Mouse (Mus musculus) CH12.LX (cell line): ENCODE measurements at regions not wholly inside any gene's neighbourhood (a gene's known extent, or its start where the extent isn't known, plus 50 kb on each side); places are given as distances from the start of the nearest gene placed in this dataset.

Source experiments
- CTCF ChIP-seq, 2 experiments: IDR thresholded peaks in 1 of 2; conservative IDR thresholded peaks in 1 of 2; 2 replicates each; pipeline ENCODE4 v1.5.1; 2011 to 2012; ENCODE audit warnings: low read depth in 2 of 2, low read length in 2 of 2, improper control_type of control experiment in 1 of 2, inconsistent platforms in 1 of 2, mild to moderate bottlenecking in 1 of 2, moderate library complexity in 1 of 2
- HCFC1 ChIP-seq: IDR thresholded peaks from 2 replicates; pipeline ENCODE4 v1.6.1; 2012; ENCODE audit warnings: low read depth, mild to moderate bottlenecking, inconsistent platforms, low read length, improper control_type of control experiment
- IRF4 ChIP-seq: IDR thresholded peaks from 2 replicates; pipeline ENCODE4 v1.6.1; 2014; ENCODE audit warnings: low read depth, mild to moderate bottlenecking, inconsistent platforms, low read length, improper control_type of control experiment
- NRF1 ChIP-seq: IDR thresholded peaks from 2 replicates; pipeline ENCODE4 v1.6.1; 2014; ENCODE audit warnings: low read depth, mild to moderate bottlenecking, inconsistent platforms, low read length, improper control_type of control experiment, moderate library complexity
- POLR2A ChIP-seq: IDR thresholded peaks from 2 replicates; pipeline ENCODE4 v1.6.1; 2011; ENCODE audit warnings: low read depth, mild to moderate bottlenecking, improper control_type of control experiment, low read length
- POLR2AphosphoS2 ChIP-seq: IDR thresholded peaks from 2 replicates; pipeline ENCODE4 v1.6.1; 2011; ENCODE audit warnings: low read depth, low read length, improper control_type of control experiment
- USF1 ChIP-seq: IDR thresholded peaks from 2 replicates; pipeline ENCODE4 v1.6.1; 2014; ENCODE audit warnings: low read depth, mild to moderate bottlenecking, inconsistent platforms, low read length, improper control_type of control experiment

DNA sequence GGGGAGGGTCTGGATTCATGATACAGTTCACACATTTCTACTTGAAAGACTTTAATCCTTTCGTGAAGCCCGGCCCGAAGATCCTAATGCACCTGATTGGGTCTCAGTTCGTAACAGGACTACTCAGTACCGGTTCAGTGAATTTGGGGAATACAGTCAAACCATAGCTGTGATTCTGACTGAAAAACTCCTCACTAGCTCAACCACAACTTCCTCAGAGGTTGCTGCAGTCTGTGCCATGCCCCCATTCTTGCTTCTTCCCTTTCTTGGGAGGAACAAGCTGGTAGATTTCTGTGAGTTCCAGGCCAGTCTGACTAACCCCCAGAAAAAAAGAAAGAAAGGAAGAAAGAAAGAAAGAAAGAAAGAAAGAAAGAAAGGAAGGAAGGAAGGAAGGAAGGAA is 98.0 kb upstream of the Nbea start:
- TF ChIP-seq NRF1 = no peak
- TF ChIP-seq IRF4 = no peak
- TF ChIP-seq POLR2A = no peak
- TF ChIP-seq CTCF (conservative IDR thresholded peaks at IDR 0.05 in 1 of 2, IDR thresholded peaks at IDR 0.05 in 1 of 2; ENCODE audit: low read depth in 2 of 2, low read length in 2 of 2) = no peak
- TF ChIP-seq POLR2AphosphoS2 = no peak
- no peak for TF ChIP-seq HCFC1
- TF ChIP-seq USF1 = no peak
